Mouse (Mus musculus) left cerebral cortex, adult 9 months (tissue): ENCODE measurements at regions not wholly inside any gene's neighbourhood (a gene's known extent, or its start where the extent isn't known, plus 50 kb on each side); places are given as distances from the start of the nearest gene placed in this dataset.

ENCODE experiments used
- DNase-seq, 2 experiments: peaks; one replicate each; pipeline ENCODE4 v3.0.0; 2022; ENCODE audit warnings: low spot score in 2 of 2

GRCm38 (mm10) chr12:7662027-7662426 is 315.4 kb upstream of the Apob start:
- DNase-seq, result peak in 1 of 2 experiments; percentile 7

- no peak for DNase-seq
Observed at GRCm38 (mm10) chr12:7670114-7670513, 307.3 kb upstream of the Apob start.

GRCm38 (mm10) chr12:7670561-7670960 is 306.9 kb upstream of the Apob start:
- no peak for DNase-seq

GRCm38 (mm10) chr12:7691996-7692395 is 285.5 kb upstream of the Apob start:
- DNase-seq, result no peak

- DNase-seq, result no peak
Observed at GRCm38 (mm10) chr12:7698324-7698944, 279.0 kb upstream of the Apob start.

GRCm38 (mm10) chr12:7709102-7709501 is 268.3 kb upstream of the Apob start:
- no peak for DNase-seq

- no peak for DNase-seq
Observed at GRCm38 (mm10) chr12:7709872-7710271, 267.6 kb upstream of the Apob start.

GRCm38 (mm10) chr12:7715091-7715490 is 262.4 kb upstream of the Apob start:
- no peak for DNase-seq

GRCm38 (mm10) chr12:7718556-7718955 is 258.9 kb upstream of the Apob start:
- DNase-seq, result no peak

GRCm38 (mm10) chr12:7719080-7719479 is 258.4 kb upstream of the Apob start:
- no peak for DNase-seq

- DNase-seq, result no peak
Observed at GRCm38 (mm10) chr12:7724992-7725391, 252.5 kb upstream of the Apob start.

GRCm38 (mm10) chr12:7738020-7738419 is 239.4 kb upstream of the Apob start:
- DNase-seq, result no peak

GRCm38 (mm10) chr12:7738629-7739351 is 238.7 kb upstream of the Apob start:
- no peak for DNase-seq

- DNase-seq, result no peak
Observed at GRCm38 (mm10) chr12:7739352-7739994, 238.0 kb upstream of the Apob start.

GRCm38 (mm10) chr12:7746708-7747107 is 230.7 kb upstream of the Apob start:
- no peak for DNase-seq

GRCm38 (mm10) chr12:7749319-7750238 is 227.9 kb upstream of the Apob start:
- no peak for DNase-seq

- DNase-seq, result peak in 1 of 2 experiments; percentile 39
Observed at GRCm38 (mm10) chr12:7754861-7755260, 222.6 kb upstream of the Apob start.

GRCm38 (mm10) chr12:7764795-7765697 is 212.4 kb upstream of the Apob start:
- DNase-seq, result no peak

- no peak for DNase-seq
Observed at GRCm38 (mm10) chr12:7774127-7774526, 203.3 kb upstream of the Apob start.

- peak in 1 of 2 experiments; percentile 59 for DNase-seq
Observed at GRCm38 (mm10) chr12:7776335-7776734, 201.1 kb upstream of the Apob start.
